Mouse (Mus musculus) cerebellum, postnatal 36 days (tissue): ENCODE data around the gene Rorb.

Source experiments
- DNase-seq, 2 experiments: peaks; one replicate each; pipeline ENCODE4 v3.0.0; 2021 to 2022; ENCODE audit warnings: mixed read lengths in 2 of 2

The Rorb gene

GRCm38 (mm10) chr19:18887646-18888407, 223.2 kb downstream of the Rorb start:
- DNase-seq, result no peak

DNA sequence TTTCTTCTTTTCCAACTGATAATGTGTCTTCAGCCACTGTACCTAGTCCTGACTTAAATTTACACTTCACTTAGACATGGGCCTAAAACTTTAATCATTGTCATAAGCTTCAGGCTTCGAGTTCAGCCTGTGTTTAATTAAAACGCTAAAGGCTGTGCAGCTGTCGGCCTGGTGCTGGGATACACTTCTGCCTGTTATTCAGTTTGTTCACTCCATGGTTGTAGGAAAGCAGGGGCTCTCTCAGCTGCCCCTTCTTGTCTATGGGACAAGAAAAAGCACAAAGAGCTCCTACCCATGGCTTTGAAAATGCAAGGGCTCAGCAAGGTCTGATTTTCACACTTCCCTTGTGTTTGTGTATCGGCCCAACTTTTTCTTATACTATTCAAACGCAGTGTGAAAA, 229.8 kb downstream of the Rorb start:
- DNase-seq, result no peak
